Mouse (Mus musculus) adrenal gland, postnatal 4 days (tissue): ENCODE data around the gene Fbxw4. TPM values are rescaled to one million over a fixed set of nuclear protein-coding genes. Genes with fewer than 3 reads are reported as not detected.

Experiments
- DNase-seq, 2 experiments: peaks; one replicate each; pipeline ENCODE4 v3.0.0; 2021 to 2022; ENCODE audit warnings: low spot score in 2 of 2, mixed read lengths in 2 of 2
- total RNA-seq, 2 experiments: library from RNA; stranded (reverse); gene quantifications; 2 replicates each; pipeline ENCODE4 v1.2.3; 2021

Fbxw4 gene
- total RNA-seq, 2 experiments from 2014 or later = 29.3 to 31.6 TPM

GRCm38 (mm10) chr19:45542061-45542460 is 118.1 kb downstream of the Fbxw4 start:
- DNase-seq = no peak

GRCm38 (mm10) chr19:45541409-45542041 is 118.6 kb downstream of the Fbxw4 start:
- DNase-seq = no peak

- no peak for DNase-seq
Observed at GRCm38 (mm10) chr19:45540657-45541408, 119.3 kb downstream of the Fbxw4 start.

GRCm38 (mm10) chr19:45537505-45537904 is 122.6 kb downstream of the Fbxw4 start:
- DNase-seq = no peak

GRCm38 (mm10) chr19:45535929-45536328 is 124.2 kb downstream of the Fbxw4 start:
- DNase-seq = no peak

- no peak for DNase-seq
Observed at GRCm38 (mm10) chr19:45535214-45535735, 124.8 kb downstream of the Fbxw4 start.

GRCm38 (mm10) chr19:45533617-45534016 is 126.5 kb downstream of the Fbxw4 start:
- DNase-seq = no peak

- no peak for DNase-seq
Observed at GRCm38 (mm10) chr19:45531554-45531953, 128.6 kb downstream of the Fbxw4 start.

GRCm38 (mm10) chr19:45530200-45530995 is 129.7 kb downstream of the Fbxw4 start:
- no peak for DNase-seq

GRCm38 (mm10) chr19:45529294-45529693 is 130.8 kb downstream of the Fbxw4 start:
- no peak for DNase-seq

Other genes starting within 250 kb of the Fbxw4 start
- 10 to 100 TPM; 11.5 to 12.3 TPM for gene Poll, start 99.8 kb downstream of the Fbxw4 start, total RNA-seq
- 10 to 100 TPM; 25.6 to 30.7 TPM for gene Gm17018, start 99.7 kb downstream of the Fbxw4 start, total RNA-seq
- gene Fgf8, start 82.6 kb upstream of the Fbxw4 start, total RNA-seq = 1 to 10 TPM in 1 of 2 experiments, not detected in 1; 1.1 TPM
- gene Npm3, start 89.3 kb upstream of the Fbxw4 start, total RNA-seq = 10 to 100 TPM; 38.4 to 42.9 TPM
- 100 to 1,000 TPM; 105 to 123 TPM for gene Mgea5, start 123.5 kb upstream of the Fbxw4 start, total RNA-seq
- 1 to 10 TPM; 1.0 to 2.5 TPM for gene Kcnip2, start 155.7 kb upstream of the Fbxw4 start, total RNA-seq